Mouse (Mus musculus) lung, adult 18-20 months (tissue): ENCODE results near the gene Slc22a22.

Source experiments
- DNase-seq, 2 experiments: peaks; one replicate each; pipeline ENCODE4 v3.0.0; 2022; ENCODE audit warnings: mixed read lengths in 2 of 2

Slc22a22 gene

GRCm38 (mm10) chr15:57477525-57477924 is at the start of gene Slc22a22:
Slc22a22 (minus strand) TSS chr15:57477625.
- no peak for DNase-seq

- no peak for DNase-seq
These were observed 46.3 kb upstream of the Slc22a22 start for GRCm38 (mm10) chr15:57523510-57524298.

GRCm38 (mm10) chr15:57522160-57522559 is 44.7 kb upstream of the Slc22a22 start:
- no peak for DNase-seq

DNA sequence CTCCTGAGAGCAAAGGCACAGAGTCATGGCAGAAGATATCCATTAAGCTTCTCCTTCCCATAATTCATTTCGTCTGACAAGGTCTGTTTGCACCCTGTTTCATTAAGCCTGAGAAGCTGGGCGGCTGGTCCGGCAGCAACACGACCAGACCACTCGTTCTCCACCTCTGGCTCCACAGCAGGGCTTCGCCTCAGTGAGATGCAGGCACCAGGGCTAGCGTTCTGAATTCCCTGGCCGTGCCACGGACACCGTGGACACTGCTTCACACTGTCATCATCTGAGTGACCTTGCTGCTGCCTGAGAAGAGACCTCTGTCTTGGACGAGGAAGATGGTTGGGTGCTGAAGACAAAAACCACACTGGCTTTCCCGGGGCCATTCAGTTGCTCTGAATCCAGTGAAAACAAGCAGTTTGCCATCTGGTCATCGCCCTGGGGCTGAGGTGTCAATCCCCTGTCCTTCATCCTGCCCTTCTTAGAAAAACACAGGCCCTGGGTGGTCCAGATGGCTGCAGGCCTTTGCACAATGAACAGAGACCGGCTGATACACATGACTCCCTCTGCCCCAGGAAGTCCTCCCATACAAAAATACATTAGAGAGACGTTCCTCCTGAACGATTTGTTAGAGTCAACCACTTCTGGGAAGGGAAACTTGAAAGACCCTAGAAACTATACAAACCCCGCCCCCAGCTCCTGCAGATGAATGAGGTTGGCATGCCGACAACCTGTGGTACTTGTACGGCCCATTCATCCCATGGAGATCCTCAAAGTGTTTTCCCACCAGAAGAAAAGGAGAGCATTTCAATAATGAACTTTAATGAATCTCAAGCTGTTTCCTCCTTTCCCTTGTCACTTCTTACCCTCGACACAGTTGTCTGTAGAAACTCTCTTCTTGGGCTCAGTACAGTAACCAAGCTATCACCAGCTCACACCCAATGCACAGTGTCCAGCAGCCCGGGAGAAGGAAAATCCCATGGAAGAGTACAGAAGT is 32.1 kb upstream of the Slc22a22 start:
- DNase-seq: no peak

DNA sequence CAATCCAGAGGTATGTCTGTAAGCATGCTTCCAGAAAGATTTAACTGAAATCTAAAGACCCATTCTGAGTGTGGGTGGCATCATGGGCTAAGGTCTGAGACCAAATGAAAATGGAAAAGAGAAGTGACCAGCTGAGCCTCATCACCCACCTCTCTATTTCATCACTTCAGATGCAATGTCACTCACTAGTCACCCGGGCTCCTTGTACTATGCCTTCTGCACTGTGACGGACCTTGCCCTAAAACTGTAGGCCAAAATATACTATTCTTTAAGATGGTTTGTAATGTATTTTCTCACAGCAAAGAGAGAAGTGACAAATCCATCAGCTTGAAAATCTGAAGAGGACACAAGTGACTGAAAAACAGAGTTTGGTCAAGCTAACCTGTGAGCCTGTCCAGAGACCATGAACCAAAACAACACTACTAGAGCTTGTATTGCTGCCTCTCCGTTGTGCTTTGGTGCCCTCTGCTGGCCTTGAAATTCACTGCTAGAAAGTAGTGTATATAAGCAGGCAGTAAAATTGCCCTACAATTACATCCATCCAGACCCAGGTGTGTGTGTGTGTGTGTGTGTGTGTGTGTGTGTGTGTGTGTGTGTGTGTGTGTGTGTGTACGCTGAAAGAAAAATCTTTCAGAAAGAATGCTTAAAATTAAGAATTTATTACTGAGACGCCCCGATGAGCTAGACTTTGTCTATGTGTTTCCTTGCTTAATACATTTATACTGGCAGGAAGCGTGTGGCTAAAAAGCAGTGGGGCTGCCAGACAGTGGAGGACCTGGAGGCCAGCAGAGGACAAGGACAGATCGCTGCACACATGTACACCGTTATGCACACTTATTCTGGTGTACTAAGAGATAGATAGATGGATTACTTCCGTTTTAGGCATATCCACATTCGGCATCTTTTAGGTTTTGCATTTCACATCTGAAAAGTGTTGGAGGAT is 31.1 kb upstream of the Slc22a22 start:
- peak; percentile 38 to 58 for DNase-seq

GRCm38 (mm10) chr15:57504126-57504705 is 26.8 kb upstream of the Slc22a22 start:
- no peak for DNase-seq

GRCm38 (mm10) chr15:57503656-57504055 is 26.2 kb upstream of the Slc22a22 start:
- DNase-seq: no peak

DNA sequence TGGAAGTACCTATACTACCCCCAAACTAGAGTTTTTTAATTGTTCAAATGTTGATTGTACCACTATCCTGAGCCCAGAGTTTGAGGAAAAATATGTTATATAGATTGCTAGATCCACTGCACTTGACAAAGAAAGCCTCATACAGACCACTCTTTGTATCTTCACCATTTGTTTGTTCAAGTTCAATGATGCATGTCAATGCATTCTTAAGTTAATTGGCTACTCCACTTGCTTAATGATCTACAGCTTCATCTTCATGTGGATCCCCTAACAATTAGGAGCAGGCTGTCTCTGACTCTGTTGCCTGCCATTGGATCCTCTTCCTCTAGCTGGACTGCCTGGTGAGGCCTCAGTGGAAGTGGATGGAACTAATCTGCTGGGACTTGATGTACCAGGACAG is 24.1 kb upstream of the Slc22a22 start:
- DNase-seq: no peak

DNA sequence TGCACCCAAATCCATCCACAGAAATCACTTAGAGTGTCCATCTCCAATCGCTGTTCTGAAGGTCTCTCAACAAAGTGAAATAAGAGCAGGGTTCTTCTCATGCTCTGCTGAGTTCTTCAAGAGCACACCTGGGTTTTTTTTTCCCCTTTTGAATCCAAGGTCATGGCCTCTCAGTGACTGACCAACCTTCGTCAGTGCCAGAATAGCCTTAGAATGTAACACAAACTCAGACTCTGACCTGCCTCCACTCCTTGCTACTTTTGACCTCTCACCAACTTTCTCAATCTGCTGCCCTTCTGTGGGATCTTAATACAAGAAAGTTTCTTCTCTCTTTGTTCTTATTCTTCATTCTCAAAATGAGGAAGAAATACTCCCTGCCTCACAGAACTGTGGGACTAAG is 18.7 kb upstream of the Slc22a22 start:
- no peak for DNase-seq

- DNase-seq: no peak
These were observed 5.1 kb upstream of the Slc22a22 start for GRCm38 (mm10) chr15:57482509-57482908.

DNA sequence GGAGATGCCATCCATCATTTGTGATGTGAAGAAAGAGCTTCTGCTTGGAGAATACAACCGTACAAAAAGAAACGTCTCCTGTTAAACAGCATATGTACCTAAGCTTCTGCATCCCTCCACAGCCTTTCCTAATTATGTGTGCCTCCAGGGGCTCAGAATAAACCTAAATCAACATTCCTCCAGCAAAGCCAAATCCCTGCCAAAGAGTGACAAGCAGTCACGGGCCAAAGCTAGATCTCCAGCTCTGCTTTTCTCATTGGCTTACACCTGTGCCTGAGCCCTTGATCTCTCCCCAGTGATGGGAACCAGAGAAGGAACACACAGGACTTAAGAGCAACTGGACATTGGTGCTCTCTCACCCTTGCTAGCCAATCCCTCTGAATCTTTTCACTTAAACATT is 5.8 kb downstream of the Slc22a22 start:
- no peak for DNase-seq

- DNase-seq: no peak
These were observed 11.4 kb downstream of the Slc22a22 start for GRCm38 (mm10) chr15:57465996-57466395.

- DNase-seq: no peak
These were observed 12.4 kb downstream of the Slc22a22 start for GRCm38 (mm10) chr15:57465061-57465460.

DNA sequence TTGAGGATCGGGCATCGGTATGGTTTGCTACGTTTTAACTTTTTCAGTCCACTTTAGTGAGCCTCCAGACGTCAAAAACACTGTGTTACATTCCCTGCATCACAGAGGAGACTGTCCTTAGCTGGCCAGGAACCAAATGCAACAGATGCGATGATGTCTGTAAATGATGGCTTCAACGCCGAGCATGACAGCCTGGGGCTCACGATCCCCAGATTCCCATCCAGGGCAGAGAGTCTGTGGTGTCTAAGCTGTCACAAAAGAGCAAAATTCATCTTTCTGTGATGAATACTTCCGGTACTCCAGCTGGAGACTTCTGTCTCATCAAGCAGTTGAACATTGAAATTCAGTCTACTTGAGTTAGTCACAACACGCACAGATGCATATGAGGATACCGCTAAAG is 13.4 kb downstream of the Slc22a22 start:
- DNase-seq: no peak

- no peak for DNase-seq
These were observed 16.1 kb downstream of the Slc22a22 start for GRCm38 (mm10) chr15:57461284-57461683.

DNA sequence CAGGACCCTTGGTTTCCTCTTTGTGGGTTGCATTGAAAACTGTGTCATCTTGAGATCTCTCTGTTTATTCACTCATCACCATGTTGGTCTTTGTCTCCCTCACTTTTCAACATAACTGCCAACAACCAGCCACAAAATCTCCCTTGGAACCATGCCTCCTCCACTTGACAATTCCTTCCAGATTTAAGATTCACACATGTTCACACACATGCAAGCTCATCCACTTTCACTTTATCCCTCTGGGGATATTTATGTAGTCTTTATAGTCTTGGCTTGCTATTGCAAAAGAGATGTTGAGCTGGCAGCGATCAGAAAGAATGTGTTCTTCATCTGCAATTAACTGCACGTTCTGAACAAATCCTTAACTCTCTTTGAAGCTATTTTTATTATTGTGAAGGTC is 20.1 kb downstream of the Slc22a22 start:
- DNase-seq: no peak

GRCm38 (mm10) chr15:57434710-57435404 is 42.6 kb downstream of the Slc22a22 start:
- no peak for DNase-seq

GRCm38 (mm10) chr15:57408498-57408897 is 68.9 kb downstream of the Slc22a22 start:
- DNase-seq: no peak

DNA sequence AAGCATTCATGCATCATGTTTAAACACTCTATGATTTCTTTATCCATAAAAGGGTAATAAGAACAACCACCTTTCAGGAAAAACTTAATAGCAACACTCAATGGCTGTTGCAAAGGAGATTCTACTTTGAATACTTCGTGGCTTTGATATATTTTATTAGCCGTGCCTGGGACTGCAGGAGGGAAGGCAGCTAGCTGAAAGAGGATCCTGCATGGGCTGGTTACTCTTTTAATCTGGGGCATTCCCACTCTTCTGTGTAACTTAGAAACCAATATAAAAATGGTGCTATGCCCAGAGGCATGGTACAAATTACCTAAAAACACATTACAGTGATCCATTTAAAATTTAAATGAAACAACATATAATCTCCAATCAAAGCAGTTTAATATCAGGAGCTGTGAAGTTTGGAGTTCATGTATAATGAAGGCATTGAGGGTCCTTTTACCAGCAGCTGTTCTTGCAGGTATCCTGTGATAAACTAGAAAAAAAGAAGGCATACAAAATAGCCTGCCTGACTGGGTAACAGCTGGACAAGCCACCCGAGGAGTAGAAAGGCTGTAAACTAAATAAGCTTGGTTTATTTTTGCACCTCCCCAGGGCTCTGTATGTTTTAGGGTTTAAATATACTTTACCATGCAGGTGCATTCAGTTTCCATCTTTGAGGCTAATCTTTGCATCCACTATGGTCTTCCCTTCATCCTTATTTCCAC is 78.8 kb downstream of the Slc22a22 start:
- DNase-seq: no peak

DNA sequence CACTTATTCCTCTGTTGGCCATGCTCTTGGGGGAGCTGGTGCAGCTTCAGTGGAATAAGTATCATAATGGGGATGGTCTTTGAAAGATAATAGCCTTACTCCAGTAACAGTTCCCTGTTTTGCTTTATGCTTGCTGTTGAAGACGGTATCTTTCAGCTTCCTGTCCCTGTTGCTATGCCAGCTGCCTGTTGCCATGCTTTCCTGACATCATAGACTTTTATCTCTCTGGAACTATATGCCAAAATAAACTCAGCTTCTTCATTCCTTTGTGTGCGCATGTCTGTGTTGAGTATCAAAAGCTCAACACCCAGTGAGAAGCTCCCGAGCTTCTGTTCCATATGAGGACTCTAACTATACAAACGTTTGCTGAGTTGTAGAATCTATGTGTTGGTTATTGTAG is 83.4 kb downstream of the Slc22a22 start:
- no peak for DNase-seq

GRCm38 (mm10) chr15:57380381-57380780 is 97.0 kb downstream of the Slc22a22 start:
- DNase-seq: no peak
